Mouse (Mus musculus) lung, postnatal 36 days (tissue): ENCODE data around the gene Jpt1.
"Not testable (repeated sequence)": the region's sequence is repeated elsewhere in the genome, so short reads cannot be mapped to it uniquely, and the experiment has no call there.

Source experiments
- DNase-seq: peaks from one replicate; pipeline ENCODE4 v3.0.0; 2022; ENCODE audit warnings: mixed read lengths

Jpt1 gene

GRCm38 (mm10) chr11:115473626-115474275, 40.4 kb downstream of the Jpt1 start:
- peak; percentile 99 for DNase-seq

DNA sequence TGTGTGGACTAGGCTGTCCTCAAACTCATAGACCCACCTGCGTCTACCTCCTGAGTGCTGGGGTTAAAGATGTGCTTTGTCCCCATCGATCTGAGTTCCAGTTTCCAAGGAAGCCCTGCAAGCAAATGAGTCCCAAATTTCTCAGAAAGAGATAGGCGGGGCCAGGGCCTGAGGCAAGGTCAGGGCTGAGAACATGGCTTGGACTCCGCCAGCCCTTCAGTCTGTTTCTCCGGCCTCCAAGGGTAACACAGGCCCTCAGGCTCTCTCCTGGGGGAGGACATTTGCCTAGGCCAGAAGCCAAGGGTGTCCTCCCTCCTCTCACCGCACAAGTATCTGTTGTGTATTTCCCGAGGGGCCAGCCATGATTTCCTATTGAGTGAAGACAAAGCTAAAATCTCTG, 42.0 kb downstream of the Jpt1 start:
- DNase-seq: no peak

GRCm38 (mm10) chr11:115467217-115467618, 47.0 kb downstream of the Jpt1 start:
- DNase-seq: no peak

DNA sequence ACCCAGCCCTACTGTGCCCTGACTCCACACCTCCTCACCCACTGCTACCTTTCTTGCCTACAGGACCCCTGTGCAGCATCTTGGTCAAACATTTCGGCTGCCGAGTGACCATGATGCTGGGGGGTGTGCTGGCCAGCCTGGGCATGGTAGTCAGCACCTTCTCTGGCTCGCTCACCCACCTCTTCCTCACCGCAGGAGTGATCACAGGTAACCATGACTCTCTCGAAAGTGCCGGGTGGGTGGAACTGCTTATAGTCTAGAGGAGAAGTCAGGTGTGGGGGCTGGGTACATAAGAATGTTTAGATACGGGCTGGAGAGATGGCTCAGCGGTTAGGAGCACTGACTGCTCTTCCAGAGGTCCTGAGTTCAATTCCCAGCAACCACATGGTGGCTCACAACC, 49.3 kb downstream of the Jpt1 start:
- DNase-seq: no peak

DNA sequence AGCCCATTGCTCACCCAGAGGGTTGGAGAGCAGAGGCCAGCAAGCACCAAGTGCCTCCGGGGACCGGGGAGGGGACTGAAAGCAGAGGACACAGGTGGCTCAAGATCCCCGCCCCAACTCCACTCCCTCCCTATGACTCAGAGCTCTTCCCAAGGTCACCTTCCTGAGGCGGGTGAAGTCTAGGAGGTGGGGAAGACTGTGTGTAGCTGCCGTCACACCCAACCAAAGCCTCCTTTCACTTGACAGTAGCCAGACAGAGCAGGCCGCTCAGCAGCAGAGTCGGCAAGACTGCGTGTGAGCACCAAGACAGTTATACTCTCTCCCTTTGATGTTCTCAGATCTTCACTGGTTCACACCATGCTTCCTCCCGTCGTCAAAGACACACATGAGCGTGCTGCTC, 50.8 kb downstream of the Jpt1 start:
- DNase-seq: no peak

DNA sequence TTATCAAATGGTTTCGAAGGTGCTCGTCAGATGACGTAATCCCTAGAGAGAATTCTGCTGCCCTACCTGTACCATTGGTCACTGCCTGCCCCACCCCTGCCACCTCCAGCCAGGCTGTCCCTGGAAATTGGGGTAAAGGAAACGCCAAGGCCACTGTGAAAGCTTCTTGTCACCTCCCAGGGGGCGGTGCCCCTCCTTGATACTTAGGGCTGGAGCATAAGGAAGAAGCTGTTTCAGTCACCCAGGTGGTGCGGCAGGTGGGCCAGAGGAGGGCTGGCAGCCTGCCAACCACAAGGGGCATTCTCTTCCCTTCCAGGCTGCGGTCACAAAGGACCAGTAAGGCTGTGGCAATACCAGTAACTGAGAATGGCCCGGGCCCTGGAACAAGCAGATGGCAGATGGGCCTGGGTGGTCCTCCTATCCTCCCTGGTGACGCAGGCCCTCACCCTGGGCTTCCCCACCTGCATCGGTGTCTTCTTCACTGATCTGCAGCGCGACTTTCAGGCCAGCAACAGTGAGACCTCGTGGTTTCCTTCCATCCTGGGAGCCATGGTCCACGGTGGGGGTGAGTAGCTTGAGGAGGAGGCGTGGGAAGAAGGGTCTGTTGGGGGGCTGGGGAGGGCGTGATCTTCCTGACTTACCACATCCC, 51.8 kb downstream of the Jpt1 start, which contains the start of gene Slc16a5:
Gene Slc16a5 (plus strand): TSS at position 232 of the 649 bp plus-strand sequence.
- DNase-seq: peak; percentile 39

DNA sequence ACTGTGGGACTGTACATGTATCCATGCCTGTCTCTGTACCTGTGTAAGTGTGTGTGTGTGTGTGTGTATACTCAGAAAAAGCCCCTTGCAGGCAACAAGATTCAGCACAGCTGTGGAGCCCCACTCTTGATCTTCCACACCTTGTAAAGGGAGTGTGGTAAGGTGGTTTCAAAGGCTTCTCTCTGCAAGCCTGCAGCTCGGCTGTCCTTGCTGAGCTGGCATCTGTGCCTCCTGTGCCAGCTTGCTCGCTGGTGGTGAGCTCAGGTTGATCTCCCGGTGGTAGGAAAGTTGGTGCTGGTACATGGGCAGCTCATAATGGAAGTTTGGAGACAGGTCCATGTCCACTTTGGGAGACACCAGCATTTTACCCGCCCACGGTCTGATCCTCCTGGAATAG, 52.3 kb downstream of the Jpt1 start:
- no peak for DNase-seq

- no peak for DNase-seq
These were observed 53.2 kb downstream of the Jpt1 start for GRCm38 (mm10) chr11:115460976-115461375.

DNA sequence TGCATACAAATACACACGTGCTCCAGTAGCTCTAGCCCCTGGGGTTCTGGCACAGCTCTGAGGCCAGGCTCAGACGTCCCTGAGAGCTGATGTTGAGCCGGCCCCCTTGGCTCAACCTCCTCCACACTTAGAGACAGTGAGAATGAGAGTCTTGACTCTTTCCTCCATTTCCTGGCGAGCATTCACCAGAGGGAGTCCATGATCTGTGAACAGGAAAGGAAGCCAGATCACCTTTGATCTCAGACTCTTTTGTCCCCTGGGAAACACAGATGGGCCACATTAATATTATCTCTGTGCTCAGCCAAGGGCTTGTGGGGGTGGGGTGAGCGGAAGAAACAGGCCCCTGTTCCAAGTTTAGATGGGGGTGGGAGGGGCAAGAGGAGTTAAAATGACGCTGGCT, 56.8 kb downstream of the Jpt1 start:
- no peak for DNase-seq

GRCm38 (mm10) chr11:115456182-115456581, 58.0 kb downstream of the Jpt1 start:
- DNase-seq: no peak

- DNase-seq: no peak
These were observed 58.6 kb downstream of the Jpt1 start for GRCm38 (mm10) chr11:115455619-115456018.

DNA sequence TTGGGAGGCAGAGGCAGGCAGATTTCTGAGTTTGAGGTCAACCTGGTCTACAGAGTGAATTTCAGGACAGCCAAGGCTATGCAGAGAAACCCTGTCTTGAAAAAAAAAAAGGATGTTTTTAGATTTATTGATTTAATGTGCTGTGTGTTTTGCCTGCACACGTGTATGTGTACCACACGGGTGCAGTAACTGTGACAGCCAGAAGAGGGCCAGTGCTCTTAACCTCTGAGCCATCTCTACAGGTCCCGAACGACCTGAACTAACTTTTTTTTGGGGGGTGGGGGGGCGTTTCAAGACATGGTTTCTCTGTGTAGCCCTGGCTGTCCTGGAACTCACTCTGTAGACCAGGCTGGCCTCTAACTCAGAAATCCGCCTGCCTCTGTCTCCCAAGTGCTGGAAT, 59.4 kb downstream of the Jpt1 start:
- not testable (repeated sequence) for DNase-seq

DNA sequence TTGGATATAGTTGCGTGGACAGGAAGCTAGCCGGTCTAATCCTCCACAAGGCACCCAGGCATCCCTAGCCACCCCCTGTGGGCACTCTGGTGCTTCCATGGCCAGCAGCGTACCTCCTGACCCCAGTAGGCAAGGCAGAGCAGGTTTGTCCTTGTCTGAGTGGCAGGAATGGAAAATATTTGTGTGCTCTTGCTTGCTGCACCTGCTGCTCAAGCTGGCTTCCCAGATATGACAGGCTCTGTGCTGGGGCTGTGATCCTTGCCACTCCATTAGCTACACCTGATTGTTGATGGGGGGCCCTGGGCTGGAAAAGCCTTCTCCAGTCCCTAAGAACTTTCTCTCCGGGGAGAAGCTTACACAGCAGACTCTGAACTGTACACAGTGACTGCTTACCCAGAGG, 60.9 kb downstream of the Jpt1 start:
- DNase-seq: no peak

- no peak for DNase-seq
These were observed 61.8 kb downstream of the Jpt1 start for GRCm38 (mm10) chr11:115452281-115452860.

GRCm38 (mm10) chr11:115451781-115452241, 62.4 kb downstream of the Jpt1 start:
- DNase-seq: no peak

- no peak for DNase-seq
These were observed 64.0 kb downstream of the Jpt1 start for GRCm38 (mm10) chr11:115450176-115450575.

GRCm38 (mm10) chr11:115448998-115449397, 65.2 kb downstream of the Jpt1 start:
- DNase-seq: no peak

GRCm38 (mm10) chr11:115448075-115448474, 66.1 kb downstream of the Jpt1 start:
- DNase-seq: no peak
